Mouse (Mus musculus) granulocyte monocyte progenitor cell, adult 5-6 weeks (primary cell): ENCODE measurements around the gene Dedd. TPM values are rescaled to one million over a fixed set of nuclear protein-coding genes. Genes with fewer than 3 reads are reported as not detected.

Experiments used
- ATAC-seq: replicated peaks from 2 replicates; pipeline ENCODE4 v1.8.0; 2016; ENCODE audit warnings: mild to moderate bottlenecking, moderate TSS enrichment, inconsistent platforms; ENCODE audit not compliant: poor library complexity, severe bottlenecking
- total RNA-seq, 2 experiments: library from RNA; stranded (forward) in 1 of 2; stranded (reverse) in 1 of 2; fragments of 200-712, 200-1000 nt in 1 of 2; fragments of >200 nt in 1 of 2; fragmentation: Nextera tagmentation in 1 of 2; gene quantifications; 2 replicates each; pipeline ENCODE4 v1.2.3; 2014 to 2017

The Dedd gene
- total RNA-seq, 2 experiments from 2014 or later = 12.9 to 17.1 TPM

DNA sequence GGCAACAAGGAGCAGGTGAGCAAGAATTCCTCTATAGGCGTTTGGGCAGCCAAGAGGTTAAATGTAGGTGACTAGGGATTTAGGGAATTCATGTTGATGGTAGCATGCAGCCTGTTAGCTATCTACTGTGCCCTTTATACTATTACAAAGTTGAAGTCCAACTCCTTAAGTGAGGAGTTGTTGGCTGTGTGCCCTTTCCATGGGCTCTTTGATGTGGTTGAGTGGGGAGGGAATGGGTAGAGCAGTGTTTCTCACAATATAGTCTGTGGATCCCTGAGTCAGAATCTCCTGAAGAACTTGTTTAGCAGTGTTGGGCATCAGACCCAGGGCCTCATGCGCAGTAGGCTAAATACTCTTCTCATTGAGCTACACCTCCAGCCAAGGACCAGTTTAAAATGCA, 27.9 kb downstream of the Dedd start:
- ATAC-seq = no peak

GRCm38 (mm10) chr1:171358421-171358820, 29.5 kb downstream of the Dedd start:
- 0 out of 2 replicates have a peak, but pooled peaks have one; percentile 17 for ATAC-seq

DNA sequence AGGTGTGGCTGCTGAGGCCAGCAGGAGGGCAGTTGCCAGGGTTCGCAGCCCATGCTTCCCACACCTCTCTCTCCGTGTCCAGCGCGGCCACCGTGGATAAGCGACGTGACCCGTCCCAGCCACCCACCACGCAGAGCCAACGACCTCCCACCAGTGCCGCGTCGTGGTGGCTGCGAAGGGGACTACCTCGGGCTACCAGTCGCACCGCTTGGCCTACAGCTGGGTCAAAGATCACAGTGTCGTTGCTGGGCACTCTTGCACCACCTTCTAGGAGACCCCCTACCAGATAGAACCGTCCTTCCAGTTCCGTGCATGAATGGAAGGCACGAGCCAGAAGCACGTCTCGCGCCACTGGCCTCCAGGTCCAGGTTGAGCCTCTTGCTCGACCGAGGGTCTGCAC, 31.3 kb downstream of the Dedd start:
- ATAC-seq = peak; percentile 10

DNA sequence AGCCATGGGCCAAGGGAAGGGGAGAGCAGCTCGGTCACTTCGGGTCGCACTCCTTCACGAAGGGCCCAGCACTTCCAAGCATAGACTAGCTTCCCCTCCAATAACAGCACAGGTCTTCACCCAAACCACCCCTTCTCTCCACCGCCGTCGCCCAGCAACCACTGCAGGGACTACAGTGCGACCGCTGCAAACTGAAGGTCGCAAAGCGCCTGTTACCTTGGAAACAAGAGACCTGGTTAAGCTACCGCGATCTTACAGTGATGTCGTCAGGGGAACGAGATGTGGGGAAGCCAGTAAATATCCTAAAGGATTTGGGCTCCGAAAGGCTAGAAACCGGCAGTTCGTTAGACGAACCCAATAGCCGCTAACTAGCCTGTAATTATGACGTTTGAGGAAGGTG, 31.7 kb downstream of the Dedd start, which contains the start of gene Klhdc9:
Klhdc9 (minus strand) TSS at position 143 of the 400 bp plus-strand sequence.
- ATAC-seq = peak; percentile 94

- peak; percentile 53 for ATAC-seq
Observed at GRCm38 (mm10) chr1:171361106-171362103, 32.5 kb downstream of the Dedd start.

- ATAC-seq = peak; percentile 75
Observed at GRCm38 (mm10) chr1:171365934-171366333, 37.0 kb downstream of the Dedd start.

GRCm38 (mm10) chr1:171369845-171370556, 41.1 kb downstream of the Dedd start, which contains the start of gene Nectin4:
Gene Nectin4, plus strand, starts transcription at chr1:171370099.
- peak; percentile 50 for ATAC-seq

GRCm38 (mm10) chr1:171372880-171373279, 43.9 kb downstream of the Dedd start:
- no peak for ATAC-seq

- no peak for ATAC-seq
Observed at GRCm38 (mm10) chr1:171373946-171374345, 45.0 kb downstream of the Dedd start.

GRCm38 (mm10) chr1:171375646-171376097, 46.7 kb downstream of the Dedd start:
- peak; percentile 85 for ATAC-seq

DNA sequence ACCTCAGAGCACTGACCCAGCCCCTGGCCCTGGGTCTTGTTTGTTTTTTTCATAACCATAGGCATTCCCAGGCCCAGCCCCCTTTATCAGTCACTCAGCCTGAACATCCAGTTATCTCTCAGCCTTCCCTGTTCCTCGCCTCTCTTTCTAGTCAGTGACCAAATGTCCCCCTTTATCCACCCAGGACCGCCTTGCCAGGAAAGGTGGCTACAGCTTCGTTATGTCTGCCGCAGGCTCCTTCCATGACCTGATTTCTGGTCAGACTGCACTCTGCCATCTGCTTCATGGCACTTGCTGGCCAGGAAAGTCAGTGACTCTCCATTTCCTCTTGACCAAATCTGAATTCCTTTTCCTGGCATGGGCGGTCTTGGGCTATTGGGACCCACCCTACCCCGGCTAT, 49.4 kb downstream of the Dedd start:
- no peak for ATAC-seq

DNA sequence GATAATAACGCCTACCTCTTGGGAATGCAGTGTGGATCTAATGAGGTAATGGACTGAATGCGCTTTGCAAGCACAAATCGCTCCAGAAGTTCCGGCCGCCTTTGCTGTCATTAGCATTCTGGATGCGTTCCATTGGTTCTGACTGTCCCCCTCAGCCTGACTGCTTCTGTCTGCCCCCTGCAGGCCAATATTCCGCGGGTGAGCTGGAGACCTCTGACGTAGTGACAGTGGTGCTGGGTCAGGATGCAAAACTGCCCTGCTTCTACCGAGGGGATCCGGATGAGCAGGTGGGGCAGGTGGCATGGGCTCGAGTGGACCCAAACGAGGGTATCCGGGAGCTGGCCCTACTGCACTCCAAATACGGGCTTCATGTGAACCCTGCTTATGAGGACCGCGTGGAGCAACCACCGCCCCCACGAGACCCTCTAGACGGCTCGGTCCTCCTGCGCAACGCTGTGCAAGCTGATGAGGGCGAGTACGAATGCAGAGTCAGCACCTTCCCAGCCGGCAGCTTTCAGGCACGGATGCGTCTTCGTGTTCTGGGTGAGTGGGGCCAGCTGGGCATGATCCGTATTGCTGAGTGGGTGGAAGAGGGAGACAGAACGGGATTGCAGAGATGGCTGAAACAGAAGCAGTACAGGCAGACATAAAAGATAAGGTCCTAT, 51.1 kb downstream of the Dedd start:
- peak; percentile 65 for ATAC-seq

DNA sequence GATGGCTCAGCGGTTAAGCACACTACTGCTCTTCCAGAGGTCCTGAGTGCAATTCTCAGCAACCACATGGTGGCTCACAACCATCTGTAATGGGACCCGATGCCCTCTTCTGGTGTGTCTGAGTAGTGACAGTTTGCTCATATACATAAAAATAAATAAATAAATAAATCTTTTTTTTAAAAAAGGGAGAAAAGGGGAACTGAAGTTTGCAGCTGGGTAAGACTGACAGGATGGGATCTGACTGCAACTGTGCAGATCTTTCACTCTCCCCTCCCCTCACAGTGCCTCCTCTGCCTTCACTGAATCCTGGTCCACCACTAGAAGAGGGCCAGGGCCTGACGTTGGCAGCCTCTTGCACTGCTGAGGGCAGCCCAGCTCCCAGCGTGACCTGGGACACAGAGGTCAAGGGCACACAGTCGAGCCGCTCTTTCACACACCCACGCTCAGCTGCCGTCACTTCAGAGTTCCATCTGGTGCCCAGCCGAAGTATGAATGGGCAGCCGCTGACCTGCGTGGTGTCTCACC, 53.2 kb downstream of the Dedd start:
- peak; percentile 47 for ATAC-seq

DNA sequence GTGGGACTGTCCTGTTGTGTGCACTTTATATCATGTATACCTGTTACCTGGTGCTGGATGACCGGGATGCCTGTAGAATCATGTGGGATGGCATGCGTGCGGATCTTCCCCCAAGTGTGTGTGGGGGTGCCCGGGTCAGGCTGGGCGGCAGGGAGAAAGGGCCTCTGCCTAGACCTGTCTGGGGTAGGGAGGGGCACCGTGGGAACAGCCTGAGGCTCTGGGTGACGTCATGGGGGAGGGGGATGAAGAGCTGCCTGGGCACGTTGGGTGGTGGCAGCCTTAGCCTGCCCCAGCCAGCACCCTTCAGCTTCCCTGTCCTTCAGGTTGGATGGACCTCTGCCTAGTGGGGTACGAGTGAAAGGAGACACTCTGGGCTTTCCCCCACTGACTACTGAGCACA, 55.4 kb downstream of the Dedd start:
- no peak for ATAC-seq

DNA sequence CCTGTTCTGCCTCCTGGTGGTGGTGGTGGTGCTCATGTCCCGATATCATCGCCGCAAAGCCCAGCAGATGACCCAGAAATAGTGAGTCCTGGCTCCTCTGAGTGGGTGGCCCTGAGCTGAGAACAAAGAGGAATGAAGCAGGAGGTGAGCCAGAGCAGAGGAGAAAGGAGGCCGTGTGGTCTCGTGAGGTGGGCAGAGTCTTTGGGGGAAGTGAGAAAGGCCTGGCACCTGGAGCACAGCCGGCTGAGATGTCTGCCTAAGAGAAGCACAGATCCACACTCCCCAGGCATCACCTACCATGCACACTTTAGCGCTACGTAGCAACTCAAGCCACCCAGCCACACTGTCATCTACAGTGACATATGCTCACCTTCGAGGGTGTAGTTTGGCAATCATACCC, 56.2 kb downstream of the Dedd start:
- no peak for ATAC-seq

DNA sequence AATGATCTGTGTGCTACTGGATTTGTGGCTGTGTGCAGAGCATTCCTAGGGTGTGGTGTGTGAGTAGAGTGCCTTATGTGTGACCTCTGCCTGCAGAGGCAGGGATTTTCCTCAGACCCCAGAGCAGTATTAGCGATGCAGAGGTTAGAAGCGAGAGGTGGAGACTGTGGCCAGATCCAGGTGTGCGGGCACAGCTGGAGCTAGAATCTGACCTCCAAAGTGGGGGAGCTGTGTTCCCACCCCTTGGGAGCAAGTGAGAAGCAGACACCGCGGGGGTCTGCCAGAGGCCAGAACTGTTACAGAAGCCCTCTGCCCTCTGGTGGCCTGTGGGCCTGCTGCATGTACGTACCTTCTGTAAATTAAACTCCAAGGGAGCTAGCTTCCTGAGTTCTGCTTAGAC, 58.2 kb downstream of the Dedd start:
- no peak for ATAC-seq

DNA sequence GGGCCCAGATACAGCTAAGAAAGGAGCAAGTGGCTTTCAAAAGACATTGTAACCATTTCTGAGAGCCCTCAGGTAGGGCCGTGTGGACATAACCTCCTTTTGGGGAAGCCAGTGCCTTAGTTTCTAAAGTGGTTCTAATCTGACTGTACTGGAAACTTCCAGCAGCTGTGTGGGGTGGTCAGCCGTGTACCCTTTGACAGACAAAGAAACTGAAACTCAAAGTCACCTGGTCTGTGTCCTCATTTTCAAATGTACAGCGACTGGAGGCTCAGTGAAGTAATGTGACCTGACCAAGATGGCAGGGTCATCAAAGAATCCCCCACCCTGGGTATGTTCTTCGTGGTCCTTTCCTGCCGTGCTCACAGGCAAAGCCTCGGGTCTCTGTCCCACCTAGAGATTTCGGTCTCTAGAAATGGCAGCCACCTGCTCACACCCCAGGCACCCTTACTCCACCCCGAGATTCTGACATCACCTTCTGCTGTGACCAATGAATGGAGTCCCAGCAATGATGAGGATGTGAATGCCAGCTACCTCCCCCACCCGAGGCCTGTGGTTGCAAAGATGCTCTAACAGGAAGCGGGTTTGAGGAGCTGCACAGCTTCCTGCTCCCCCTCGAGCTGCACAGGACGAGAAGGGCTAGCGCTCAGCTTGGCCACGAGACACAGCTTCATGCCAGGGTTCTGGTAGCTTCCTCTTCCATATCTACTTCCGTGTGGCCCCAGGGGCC, 59.6 kb downstream of the Dedd start, which contains the start of gene Arhgap30:
Arhgap30 (plus strand) TSS at position 579 of the 727 bp plus-strand sequence.
- ATAC-seq = peak; percentile 81

- ATAC-seq = peak; percentile 77
Observed at GRCm38 (mm10) chr1:171390101-171390500, 61.2 kb downstream of the Dedd start.
